Mouse (Mus musculus): ENCODE measurements at regions not wholly inside any gene's neighbourhood (a gene's known extent, or its start where the extent isn't known, plus 50 kb on each side); places are given as distances from the start of the nearest gene placed in this dataset.

DNA sequence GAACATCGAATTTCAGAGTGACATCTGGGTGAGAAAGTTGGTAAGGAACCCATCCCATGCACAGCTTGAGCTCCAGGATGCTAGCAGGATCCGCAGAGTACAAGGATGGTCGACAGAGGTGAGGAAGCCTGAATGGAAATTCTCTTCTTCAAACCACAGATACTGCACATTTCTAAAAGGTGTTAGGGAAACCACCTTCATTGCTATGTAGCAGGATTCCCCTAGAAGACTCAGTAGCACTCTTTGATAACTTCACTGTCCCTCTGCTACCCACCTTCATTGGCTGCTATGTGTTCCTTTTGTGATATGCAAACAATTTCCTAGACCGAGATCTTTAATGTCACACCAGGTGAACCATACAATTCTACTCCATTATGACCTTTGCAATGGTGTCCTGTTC, 128.1 kb upstream of the Atp2b1 start:
- intact Hi-C loops (cut with DNase I) = no loop called here
- no peak for DNase-seq (ENCODE audit: low spot score in 2 of 2)

DNA sequence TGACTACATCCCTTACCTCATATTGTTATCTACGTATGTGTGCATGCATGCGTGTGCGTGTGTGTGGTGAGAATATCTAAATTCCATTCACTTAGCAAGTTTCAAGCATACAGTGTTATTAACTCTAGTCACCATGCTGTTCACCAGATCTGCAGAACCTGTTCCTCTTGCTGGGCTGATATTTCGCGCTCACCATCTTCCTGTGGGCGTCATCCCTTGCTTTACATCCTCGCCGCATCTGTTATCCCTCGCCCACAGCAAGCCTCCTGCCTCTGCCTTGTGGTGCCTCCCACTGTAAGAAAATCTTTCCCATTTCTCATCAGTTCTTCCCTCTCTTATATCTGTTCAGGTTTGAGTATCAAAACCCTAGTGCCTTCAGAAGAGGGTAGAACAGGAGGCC, 124.4 kb upstream of the Atp2b1 start:
- peak in 1 of 2 experiments; percentile 46 for DNase-seq (ENCODE audit: low spot score in 2 of 2)

DNA sequence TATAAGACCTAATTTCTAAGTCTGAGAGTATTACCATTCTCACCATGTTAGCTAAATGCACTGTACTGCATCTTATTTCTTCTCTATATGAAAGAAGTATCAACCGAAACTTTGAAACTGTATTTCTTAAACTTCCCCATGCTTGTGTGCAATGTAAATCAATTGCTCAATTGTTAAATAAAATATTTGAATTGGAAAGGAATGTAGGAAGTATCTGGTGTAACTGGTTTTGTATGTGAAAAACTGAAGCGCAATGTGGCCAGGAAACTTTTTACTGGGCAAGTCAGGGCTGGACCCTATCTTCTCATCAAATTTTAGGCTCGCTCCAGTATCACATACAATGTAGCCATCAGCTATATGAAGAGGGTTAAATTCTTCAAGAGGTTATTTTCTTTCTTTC, 123.8 kb upstream of the Atp2b1 start:
- no peak for DNase-seq (ENCODE audit: low spot score in 2 of 2)
- intact Hi-C loops (cut with DNase I) = no loop called here

More for the DNA sequence above, 124.4 kb upstream of the Atp2b1 start:
- intact Hi-C loops (cut with DNase I) = no loop called here

DNA sequence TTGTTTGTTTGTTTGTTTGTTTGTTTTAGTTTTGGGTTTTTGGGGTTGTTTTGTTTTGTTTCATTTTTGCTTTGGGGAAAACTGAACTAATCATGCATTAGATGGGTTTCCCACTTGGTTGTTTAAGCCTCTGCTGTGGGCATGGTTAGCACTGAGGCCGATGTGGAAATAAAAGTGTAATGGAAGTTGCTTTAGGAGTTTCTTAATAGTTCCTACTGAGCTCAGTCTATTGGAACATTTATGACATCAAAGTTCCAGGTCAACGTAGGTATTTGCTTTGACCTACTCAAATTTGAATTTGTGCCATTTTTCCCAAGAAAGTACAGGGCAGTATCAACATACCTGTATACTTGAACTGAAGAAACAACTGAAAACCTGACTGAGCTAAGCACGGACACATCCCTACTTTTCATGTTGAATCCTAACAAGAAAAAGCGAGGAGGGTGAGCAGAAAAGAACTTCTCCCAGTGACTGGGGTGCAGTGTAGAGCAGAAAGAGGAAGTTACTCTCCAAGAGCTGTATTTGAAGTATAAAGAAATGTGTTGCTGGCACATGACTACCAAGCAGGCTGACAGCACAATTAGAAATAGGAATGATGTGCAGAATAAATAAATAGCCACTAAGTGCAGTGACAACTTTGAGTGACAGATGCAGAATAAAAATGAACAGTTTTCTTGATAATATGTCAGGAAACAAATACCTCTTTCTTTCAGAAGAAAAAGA, 122.0 kb upstream of the Atp2b1 start:
- intact Hi-C loops (cut with DNase I) = no loop called here
- DNase-seq (ENCODE audit: low spot score in 2 of 2) = no peak

DNA sequence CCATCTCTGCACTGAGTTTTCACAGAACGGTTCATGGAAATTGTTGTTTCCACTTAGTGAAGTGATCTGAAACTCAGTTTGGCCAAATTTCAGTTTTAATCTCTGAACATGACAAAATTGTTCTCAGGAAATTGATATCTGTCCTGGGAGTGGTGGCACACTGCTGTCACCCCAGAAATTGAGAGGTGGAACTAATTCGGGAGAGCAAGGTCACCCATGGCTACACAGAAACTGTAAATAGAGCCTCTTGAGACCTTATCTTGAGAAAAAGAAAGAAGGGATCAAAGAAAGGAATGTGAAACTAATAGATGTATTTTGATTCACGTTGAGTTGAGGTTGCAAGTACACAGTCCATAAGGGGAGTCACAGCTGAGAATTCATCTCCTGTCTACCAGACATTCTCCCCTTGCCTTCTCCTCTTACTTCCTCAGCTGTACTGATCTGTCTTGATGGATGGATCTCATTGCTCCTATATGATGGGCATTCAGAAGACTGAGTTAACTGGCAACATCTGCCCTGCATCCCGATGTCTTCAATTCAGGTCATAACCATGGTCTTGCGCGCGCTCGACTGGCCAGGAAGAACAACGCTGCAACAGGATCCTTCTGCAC, 120.2 kb upstream of the Atp2b1 start:
- intact Hi-C loops (cut with DNase I) = no loop called here
- no peak for DNase-seq (ENCODE audit: low spot score in 2 of 2)

DNA sequence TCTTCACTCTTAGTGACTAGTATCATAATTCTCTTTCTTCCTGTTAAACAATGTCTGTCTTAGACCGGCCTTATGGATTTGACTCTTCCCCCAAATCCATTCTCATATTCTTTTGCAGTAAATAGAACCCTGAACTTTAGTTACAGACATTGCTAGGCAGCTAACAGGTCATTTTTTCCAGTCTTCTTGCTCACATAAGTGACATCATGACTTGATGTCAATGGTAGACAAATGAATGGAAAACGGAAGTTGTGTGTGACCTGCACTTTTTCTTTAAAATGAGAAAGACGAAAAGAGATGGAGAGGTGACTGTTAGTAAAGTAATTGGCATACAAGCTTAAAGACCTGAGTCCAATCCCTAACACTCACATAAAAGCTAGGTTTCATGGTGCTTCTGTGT, 118.2 kb upstream of the Atp2b1 start:
- DNase-seq (ENCODE audit: low spot score in 2 of 2) = no peak
- intact Hi-C loops (cut with DNase I) = no loop called here

DNA sequence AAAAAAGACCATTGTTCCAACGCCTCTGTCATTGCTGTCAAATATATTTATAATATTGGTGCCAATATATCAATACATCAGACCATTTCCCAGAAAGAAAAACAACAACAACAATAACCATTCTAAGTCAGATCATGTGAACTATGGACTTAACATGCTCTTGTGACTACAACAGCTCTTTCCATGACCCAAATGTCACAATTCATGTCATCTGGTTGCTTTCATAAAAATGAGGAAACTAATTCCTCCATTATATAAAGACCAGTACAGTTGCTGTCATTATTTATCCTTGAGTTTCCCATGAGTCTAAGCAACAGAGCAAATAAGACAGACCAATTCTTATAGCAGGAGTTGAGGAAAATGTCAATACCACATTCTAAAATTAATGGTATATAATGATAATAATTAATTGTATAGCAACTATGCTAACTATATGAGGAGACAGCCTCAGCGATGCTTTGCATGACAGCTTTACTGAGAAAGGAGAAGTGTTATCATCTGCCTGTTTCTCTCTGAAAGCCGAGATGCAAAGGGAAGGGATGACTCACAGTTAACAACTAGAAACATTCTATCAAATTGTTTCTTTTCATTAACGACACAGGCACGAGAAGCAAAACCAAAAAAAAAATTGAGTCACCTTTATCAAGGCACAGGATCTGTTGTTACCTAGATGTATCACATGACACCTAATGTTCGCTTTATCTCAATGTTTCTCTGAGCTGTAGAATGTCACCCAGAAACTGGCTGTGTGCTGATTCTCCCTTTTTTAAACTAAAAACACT, 115.4 kb upstream of the Atp2b1 start:
- intact Hi-C loops (cut with DNase I) = no loop called here
- no peak for DNase-seq (ENCODE audit: low spot score in 2 of 2)

DNA sequence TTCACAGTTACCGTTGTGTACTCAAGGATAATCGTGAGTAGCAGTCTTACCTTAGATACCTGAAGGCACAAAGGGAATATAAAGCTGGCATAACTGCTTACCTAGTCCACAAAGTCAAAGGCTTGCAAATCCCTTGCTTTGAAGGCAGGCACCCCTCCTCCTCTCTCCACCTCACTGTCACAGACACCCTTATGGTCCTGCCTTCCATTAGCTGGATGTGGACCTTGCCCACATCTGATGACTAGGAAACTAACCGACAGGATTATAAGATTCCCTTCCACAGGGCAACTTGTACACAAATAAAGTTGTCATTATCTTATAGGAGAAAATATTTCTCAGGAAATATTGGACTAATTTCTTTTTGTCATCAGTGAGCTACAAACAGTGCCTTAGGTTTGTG, 114.4 kb upstream of the Atp2b1 start:
- intact Hi-C loops (cut with DNase I) = loop anchor here (10.0 kb wide), 1 partner anchor 315 kb away; no protein-coding TSS in a partner anchor
- DNase-seq (ENCODE audit: low spot score in 2 of 2) = no peak

DNA sequence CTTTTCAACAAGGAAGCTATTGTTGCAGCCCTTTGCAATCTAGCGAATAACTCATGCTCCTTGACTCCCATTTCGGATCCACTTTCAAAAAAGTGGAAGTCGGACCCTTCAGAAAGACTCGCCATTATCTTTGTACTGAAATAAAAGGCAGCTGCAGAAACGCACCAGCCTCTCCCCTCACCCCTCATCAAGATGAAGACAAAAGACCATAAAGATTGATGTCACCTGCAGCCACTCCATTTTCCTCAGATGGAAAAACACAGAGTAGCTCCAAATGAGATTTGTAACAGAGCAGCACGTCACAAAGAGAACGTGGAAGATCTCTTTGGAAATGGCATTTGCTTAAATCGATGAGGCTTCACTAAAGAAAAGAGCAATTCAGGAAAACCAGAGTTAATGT, 113.3 kb upstream of the Atp2b1 start:
- DNase-seq (ENCODE audit: low spot score in 2 of 2) = no peak
- intact Hi-C loops (cut with DNase I) = loop anchor here (10.0 kb wide), 1 partner anchor 316 kb away; no protein-coding TSS in a partner anchor

DNA sequence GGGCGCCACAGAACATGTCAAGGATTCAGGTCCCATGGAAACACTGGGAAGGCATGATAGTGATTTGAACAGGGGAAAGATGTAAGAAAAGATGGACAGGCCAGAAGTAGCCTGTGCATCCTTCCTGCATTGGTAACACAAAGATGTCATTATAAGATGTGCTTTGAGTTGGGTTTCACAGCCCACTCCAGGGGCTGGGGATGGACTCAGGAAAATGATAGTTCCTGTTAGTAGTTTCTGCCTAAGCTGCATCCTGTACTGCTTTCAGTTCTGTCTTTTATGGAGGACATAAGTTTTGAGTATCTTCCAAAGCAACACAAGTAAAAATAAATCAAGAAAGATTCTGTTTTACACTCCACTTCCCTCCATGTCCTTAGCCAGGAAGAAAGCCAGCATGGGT, 109.2 kb upstream of the Atp2b1 start:
- DNase-seq (ENCODE audit: low spot score in 2 of 2) = no peak
- intact Hi-C loops (cut with DNase I) = loop anchor here (5.0 to 10.0 kb wide), 2 partner anchors 277 to 320 kb away; no protein-coding TSS in a partner anchor

DNA sequence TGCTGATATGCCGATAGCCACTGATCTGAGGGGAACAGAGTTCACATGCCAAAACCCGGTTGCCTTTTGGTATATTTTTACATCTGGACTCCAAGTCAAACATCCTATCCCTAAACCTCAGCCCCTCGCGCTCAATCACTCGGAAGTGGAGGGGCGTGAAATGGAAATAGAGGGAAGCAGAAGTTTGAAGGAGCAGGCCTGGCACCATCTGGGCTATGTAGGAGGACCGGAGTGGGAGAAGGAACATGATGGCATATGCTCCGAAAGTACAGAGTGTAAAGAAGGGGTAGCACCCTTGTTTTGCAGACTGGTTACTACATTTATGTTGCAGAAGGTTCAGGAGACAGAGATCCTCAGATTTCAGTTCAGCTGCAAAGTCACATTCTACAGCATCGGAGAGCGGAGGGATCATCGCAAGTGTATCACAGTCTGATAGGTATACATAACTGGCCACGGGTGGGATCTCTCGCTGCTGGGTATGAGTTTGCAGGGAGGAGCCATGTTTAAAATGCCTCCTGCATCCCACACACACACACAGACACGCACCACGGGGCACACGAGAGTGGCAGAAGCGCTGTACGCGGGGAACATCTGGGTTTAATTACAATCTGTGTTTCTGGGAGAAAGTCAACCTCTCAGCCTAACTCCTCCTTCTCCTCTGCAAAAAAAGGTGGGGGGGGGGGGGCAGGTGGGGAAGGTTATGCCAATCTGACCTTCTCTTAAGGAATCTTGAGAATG, 107.2 kb upstream of the Atp2b1 start:
- intact Hi-C loops (cut with DNase I) = loop anchor here (1.0 to 10.0 kb wide), 4 partner anchors 100 to 322 kb away; partner anchors contain the start of gene Atp2b1
- DNase-seq (ENCODE audit: low spot score in 2 of 2) = peak; percentile 74 to 93

DNA sequence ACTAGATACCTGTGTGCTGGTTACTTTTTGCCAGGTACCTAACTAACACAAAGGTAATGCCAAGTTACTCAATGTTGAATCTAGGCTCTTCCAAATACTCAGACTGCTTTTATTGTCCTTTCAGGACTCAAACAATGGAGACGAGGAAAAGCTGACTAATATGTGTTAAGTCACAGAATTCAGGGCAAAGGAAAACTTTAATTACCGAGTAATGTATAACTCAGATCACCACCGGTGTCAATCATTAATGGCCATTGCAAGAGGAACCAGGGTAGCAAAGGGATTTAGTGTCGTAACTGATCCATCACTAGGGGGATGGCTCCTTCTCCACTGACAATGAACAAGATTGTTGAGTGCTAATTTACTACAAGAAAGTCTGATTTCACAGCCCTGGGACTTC, 105.6 kb upstream of the Atp2b1 start:
- intact Hi-C loops (cut with DNase I) = loop anchor here (5.0 to 10.0 kb wide), 2 partner anchors 274 to 324 kb away; no protein-coding TSS in a partner anchor

DNA sequence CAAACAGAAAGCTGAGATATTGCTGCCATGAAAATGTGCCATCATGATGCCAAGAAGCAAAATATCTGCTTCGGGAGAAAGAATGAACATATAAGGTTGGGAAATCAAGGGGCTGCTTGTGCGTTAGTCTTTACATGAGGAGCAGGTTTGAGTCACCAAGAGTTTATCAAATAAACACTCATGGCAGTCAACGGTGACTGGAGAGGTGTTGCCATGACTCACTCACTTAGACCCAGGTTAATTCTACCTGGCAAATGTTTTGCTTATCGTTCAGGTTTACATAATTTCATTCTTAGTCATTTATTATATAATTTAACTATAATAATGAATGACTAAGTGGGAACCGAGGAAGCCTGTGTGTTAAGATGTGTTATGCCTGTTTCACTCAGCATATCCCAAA, 85.2 kb upstream of the Atp2b1 start:
- DNase-seq (ENCODE audit: low spot score in 2 of 2) = no peak
- intact Hi-C loops (cut with DNase I) = no loop called here

More for the DNA sequence above, 105.6 kb upstream of the Atp2b1 start:
- no peak for DNase-seq (ENCODE audit: low spot score in 2 of 2)

DNA sequence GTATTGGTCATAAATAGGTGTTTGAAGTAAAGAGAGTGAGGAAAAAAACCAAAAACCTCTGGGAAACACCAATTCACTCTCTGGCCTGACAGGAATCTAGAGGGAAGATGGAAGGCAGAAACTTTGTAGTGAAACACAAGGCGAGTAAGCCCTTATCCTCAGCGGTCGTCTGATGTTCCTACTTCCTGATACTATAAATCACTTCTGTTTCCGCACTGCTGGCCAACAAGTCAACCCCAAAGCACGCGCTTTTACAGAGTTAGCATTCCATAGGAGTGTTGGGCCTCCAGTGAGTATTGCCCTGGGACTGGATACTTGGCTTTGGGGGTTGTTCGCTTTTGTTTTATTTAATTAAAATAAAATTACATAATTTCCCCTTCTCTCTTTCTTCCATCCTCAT, 82.7 kb upstream of the Atp2b1 start:
- no peak for DNase-seq (ENCODE audit: low spot score in 2 of 2)
- intact Hi-C loops (cut with DNase I) = no loop called here

DNA sequence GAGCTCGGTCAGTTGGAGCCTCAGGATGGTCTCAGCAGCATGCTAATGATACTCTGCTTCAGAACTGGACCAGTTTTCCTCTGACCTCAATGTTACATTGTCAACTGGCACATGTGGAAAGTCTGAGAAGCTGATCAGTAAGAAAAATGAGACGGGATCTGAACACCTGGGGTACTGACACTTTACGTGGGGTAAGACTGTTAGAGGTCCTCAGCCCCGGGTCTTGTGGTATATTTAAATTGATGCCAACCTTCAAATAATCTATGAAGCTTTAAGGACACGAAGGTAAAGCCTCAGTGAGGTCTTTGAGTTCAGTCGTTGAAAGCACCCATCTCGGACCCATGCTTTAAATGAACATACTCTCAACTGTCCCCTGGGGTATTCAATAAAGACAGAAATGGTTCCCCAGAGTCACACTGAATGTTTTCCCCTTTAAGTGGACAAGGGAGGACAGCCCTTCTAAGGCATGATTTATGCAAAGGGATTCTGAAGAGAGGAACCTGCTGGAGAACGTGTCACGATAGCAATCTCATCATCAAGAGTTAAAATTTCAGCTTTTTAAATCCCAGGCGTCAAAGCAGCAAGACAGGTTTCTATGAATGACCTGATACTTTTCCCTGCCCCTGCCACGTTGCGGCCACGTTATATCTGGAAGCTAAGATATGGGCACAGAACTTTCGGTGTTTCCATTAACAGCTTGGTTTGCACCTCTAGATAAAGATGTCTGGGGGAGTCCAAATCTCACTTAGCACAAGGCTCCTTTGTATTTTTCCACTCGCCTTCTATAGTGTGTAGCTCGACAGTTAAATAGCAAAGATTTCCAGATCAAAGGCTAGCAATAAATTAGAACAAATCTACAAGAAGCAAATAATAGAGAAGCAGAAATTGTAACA, 76.7 kb upstream of the Atp2b1 start:
- intact Hi-C loops (cut with DNase I) = no loop called here
- DNase-seq (ENCODE audit: low spot score in 2 of 2) = peak in 1 of 2 experiments; percentile 19

DNA sequence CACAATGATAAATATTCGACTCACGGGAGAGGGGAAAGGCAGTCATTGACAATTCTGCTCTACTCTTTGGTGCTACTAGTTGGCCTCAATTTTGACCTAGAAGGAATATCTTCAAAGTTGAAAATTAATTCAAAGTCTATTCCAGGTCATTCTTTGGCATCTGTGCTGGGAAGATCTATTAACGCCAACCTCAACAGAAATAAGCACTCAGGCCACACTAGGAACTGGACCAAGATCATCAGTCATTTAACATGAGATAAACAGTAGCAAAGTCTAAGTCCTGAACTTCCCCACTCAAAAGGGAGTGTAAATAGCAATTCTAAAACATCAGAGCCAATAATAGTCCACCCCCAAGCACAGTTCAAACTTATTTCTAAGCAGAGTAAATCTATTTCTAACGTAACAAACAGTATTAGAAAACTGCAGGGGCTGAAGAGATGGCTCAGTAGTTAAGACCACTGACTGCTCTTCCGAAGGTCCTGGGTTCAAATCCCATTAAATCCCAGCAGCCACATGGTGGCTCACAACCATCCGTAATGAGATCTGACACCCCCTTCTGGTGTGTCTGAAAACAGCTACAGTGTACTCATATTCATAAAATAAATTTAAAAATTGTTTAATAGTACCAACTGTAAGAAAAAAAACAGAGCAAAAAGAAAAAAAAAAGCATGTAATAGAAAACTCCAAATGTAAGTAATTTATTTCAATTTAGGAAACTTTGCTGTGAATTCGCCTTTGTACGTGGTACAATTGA, 75.1 kb upstream of the Atp2b1 start:
- no peak for DNase-seq (ENCODE audit: low spot score in 2 of 2)
- intact Hi-C loops (cut with DNase I) = no loop called here

DNA sequence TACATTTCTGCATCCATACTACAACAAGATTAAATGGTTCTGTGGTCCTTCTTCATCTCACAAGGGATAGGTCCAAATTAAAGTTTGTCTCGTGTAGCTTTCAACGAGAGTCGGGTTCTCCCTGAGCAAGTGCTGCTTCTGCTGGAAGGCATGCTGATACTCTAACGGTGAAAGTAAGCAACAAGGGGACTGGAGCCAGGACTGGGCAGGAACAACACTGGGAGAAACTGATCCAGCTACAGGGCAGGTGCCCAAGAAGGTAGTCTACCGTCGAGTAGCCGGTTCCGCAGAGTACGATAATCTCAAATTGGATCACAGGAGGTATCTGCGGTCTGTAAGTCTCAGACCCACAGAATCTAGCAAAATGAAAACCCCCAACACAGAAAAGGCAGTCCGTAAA, 74.2 kb upstream of the Atp2b1 start:
- DNase-seq (ENCODE audit: low spot score in 2 of 2) = no peak
- intact Hi-C loops (cut with DNase I) = loop anchor here (2.0 kb wide), 1 partner anchor 31 kb away; no protein-coding TSS in a partner anchor

DNA sequence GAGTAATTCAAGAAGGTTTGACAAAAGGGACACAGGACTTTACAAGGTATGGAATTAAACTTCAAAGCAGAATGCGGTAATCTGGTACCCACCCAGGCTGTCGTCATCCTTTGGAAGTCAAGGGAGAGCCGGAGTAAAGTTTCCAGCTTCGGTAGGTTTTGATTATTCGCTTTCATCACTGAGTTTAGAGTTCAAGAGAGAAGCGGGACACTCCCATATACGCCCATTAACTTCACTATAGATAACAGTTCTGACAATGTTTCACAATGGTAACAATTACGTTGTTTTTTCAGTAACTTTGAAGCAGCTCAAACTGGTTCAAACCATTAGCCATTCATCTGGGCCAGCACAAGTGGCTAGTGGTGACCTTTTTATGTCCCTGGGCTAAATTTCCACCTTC, 73.8 kb upstream of the Atp2b1 start:
- intact Hi-C loops (cut with DNase I) = loop anchor here (2.0 kb wide), 1 partner anchor 30 kb away; no protein-coding TSS in a partner anchor
- DNase-seq (ENCODE audit: low spot score in 2 of 2) = no peak

Measured in left cerebral cortex, postnatal 25 days (tissue).